Mouse (Mus musculus) c-Kit-positive CD71-negative TER-119-negative erythroid progenitor cells, embryonic 14.5 days (primary cell): ENCODE results near the gene Dclk1.

Experiments
- DNase-seq: peaks from one replicate; pipeline ENCODE4 v3.0.0-alpha.2; 2013; ENCODE audit warnings: low read depth

The Dclk1 gene

DNA sequence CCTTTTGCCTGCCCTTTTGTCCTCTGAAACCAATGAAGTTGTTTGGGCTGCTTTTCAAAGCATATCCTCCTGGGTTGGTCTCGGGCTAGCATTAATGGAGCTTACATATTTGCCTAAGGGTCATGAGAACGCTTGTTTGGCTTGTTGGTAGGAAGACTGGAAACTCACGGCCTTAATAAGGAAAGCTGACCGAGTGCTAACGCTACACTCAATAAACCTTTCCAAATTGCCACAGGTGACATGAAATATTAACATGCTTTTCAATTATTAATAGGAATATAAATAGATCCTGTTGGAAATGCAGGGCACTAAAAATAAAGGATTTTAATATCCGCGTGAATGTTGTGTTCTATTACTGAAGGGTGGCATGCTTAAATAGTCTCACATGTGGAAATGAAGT is 257.1 kb downstream of the Dclk1 start:
- DNase-seq, result no peak

DNA sequence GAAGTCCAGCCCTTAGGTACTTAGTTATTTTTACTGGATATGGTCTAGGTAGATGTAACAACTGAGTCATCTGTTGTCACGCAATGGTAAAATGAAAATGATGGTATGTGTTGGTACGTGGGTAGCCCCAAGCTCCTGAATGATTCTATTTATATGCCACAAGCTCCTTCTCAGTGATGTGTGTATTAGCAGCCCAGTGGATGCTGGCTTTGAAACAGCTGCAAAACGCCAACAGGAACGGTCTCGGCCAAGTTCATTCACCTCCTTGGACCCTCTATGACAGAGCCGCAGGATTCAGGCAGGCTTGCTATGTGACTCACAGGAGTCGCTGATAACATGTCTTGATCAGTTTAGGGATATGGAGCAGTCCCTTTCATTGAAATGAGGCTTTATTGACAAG is 268.0 kb downstream of the Dclk1 start:
- DNase-seq, result no peak

DNA sequence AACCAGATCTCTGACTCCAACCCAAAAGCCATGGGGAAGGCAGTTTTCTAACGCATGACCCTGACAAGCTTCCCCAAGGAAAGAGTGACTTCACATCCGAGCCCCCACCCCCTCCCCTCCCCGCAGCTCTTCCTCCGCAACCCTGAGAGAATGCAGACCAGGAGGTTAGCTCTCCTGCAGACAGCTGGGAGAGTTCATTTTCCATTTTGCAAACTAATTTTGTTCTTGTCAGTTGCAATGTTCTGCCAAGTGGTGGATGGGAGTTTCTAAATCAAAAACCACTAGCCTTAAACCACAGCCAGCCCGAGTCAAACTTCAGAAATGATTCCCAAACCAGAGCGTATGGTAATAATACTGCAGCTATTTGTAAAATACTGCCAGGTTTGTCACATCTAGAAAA is 269.5 kb downstream of the Dclk1 start:
- DNase-seq, result no peak

DNA sequence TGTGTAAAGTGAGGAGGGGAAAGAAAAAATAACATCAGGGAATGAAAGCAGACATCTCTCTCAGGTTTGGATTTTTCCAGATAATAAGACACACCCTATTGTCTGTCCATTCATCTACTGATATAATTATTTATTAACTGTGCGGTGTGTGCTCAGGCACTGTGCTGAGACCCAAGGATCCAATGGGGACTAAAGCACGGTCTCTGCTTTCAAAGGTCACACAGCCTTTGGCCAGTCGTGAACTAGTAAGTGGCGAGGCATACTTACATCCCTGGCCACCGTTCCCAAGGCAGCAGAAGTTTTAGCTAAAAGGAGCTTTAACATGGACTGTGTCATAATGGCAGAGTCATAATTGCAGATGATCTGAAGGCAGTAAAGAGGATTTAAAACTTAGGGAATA is 273.8 kb downstream of the Dclk1 start:
- no peak for DNase-seq

DNA sequence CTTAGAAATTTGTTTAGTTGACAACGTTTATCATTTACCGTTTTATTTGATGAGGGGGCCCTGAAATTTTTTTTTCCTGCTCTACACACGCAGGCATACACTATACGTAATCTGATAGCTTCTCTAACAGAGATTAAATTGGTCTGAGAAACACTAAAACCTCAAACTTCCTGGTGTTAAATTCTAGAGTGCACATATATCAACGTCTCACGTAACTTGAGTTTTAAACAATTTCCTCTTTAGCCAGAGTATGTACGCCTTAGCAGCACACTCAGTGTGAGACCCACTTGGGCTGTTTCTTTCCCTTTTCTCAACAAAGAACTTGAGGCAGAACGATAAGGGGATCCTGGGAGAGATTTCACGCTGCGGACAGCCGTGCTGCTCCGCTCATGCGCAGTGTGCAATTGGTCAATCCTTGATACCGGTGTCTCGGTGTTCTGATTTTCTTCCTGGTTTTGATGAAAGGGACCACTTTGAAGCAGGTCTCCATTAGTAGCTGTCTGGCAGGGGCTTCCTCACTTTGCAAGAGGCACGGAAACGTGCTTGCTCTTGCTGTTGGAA is 275.4 kb downstream of the Dclk1 start:
- DNase-seq, result no peak

DNA sequence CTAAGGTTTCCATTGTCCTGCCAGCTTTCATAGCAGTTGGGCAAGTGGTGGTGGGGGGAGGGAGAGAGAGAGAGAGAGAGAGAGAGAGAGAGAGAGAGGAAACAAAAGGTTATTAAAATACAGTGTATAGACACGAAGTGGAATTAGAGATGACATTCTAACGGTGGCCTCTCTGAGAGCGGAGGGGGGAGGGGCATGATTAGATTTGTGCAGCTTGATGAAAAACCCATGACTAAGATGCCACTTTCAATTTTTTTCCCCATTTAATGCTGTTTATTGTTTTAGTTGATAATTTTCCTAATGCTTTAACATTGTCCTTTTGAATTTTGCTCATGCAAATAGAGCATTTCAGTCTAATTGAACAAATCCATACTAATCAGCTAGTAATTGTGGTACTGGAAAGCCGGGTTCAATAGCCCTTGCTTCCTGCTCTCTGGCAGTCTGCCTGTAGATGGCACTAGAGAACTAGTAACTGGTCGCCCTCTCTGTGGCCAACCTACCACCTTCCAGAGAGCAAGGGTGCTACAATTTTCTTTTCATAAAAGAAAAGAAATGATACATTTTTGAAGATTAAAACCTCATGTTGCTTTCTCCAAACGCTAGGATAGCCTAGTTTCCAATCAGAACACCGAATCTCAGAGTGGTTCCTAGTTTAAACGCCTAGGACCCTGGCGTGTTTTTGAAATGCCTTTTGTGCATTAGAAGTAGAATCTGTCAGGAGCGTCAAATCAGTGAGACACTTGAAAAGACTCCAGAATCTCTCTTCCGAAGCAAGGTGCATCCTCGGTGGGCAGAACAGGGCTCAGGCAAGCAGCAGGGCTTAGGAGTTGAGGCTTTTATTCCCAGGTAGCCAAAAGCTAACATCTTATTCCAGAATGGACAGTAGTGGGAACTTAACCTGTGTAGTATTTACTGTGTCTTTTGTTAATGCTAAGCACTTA is 278.3 kb downstream of the Dclk1 start:
- peak; percentile 50 for DNase-seq

DNA sequence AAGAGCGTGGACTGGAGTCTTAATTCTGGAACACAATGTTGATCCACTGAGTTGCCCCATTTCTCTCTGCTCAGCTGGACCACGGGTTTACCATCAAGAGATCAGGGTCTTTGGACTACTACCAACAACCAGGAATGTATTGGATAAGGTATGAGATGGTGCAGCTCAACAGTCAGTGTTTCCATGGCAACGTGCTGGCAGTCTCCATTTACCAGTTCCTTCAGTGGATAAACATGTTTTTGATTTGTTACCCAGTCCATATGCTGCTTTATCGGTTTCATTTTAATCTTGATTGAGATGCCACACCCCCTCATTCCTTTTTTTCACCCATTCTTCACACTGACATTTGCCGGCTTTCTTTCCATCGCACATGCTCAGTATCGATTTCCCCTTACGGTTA is 279.6 kb downstream of the Dclk1 start:
- no peak for DNase-seq

DNA sequence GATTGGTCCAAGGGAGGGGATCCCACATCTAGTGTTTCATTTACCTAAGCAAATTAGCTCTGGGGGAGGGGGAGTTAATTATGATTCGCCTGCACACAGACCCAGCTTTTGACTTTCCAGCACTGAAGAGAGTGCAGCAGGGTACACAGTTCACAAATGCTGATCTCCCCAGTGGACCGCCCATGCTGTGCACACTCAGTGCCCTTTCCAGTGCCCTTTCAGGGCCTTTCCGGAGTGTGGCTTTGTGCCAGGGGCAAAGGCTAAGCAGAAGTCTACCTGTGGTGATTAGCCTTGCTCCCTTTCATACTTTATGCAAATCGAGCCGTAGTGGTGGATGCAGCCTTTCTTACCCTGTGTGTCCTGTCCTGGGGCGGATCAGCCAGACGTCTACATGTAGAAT is 281.1 kb downstream of the Dclk1 start:
- DNase-seq, result no peak

DNA sequence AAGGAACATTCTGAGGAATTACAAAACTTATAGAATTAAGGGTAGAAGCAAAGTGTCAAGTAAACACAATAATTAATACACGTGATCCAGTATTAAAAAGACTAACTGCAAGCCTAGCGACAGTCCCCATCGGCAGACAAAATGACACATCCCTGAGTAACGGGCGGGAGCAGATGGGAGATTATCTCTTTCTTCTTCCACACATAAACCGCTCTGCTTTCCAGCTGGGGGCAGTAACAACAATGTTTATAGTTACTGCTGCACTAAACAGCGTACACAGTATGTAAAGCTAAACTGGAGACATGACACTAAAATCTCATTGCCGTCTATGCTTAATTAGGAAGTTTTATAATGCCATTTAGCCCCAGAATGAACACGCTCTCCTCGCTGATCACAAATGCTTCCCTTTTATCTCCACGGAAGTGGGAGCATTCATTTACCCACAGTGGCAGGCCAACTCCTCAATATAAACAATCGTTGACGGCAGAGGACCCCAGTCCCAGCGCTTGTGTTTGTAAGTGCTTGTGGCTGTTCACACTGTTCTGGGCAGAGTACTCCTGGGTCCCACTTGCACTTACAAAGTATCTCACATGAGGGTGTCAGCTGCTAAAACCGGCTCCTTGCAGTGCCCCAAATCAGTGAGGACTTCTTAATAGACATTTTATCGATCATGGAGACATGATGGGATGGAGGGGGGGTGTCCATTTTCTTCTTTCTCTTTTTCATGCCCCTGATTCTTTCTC is 281.7 kb downstream of the Dclk1 start:
- no peak for DNase-seq

DNA sequence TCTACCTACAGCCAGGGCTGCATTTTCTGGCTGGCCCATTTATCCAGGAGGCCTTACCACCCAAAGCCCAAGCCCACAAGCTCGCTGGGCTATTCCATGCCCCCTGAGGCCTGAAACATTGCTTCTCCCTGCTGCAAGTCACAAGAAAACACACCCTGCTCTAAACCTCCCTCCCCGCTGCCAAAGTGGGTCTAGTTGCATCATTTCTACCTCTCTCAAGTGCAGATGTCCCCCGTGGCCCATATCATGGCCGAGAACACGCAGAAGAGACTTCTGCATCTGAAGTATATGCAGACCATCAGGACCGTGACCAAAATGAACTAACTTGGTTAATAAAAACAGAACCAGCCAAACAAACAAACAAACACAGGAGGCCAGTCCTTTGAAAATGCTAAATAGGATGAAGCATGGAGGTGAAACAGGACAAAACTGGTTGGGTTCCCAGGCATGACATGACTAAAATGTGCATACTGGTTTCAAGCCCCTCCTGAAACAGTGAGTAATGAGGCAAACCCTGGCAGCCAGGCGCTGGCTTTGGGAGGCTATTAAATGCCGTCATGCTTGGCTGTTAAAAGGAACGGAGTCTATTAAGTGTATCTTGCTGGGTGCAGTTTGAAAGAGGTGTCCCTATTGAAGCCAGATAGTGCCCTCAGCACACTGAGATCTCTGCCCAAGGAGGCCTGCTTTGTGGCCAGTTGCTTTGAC is 282.5 kb downstream of the Dclk1 start:
- no peak for DNase-seq

DNA sequence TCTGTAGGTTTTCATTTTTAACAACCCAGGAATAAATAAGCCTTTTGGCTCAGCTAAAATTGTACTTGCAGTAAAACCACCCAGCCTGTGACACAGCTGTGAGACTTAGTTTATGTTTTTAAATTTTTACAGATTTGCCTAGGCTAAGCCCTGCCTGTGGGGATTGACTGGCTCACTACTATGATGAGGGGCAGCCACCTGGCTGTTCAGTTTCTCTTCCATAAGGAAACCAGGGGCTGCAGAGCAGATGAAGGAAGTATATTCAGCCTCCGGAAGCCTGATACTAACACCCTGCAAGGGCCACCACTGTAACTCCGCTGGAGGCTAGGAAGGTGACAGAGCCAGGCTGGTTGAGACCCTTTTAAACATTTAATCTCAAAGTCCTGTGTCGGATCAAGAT is 284.3 kb downstream of the Dclk1 start:
- no peak for DNase-seq

DNA sequence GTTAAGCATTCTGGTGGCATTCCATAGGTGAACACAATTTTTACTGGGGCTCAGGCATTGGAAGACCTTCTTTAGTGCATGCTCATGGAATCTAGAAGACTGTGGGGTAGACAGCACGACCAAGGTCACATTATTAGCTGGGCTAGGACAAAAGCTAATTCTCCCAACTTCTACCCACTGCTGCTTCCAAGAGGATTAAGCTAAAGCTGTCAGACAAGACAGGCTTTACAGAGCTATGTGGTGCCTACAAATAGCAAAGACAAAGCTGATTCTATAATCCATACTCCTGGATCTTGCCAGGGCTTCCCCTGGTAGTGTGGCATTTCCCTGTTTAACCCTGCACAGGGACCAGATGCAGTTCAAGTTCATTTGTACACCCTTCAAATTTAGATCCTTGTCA is 285.4 kb downstream of the Dclk1 start:
- DNase-seq, result no peak

DNA sequence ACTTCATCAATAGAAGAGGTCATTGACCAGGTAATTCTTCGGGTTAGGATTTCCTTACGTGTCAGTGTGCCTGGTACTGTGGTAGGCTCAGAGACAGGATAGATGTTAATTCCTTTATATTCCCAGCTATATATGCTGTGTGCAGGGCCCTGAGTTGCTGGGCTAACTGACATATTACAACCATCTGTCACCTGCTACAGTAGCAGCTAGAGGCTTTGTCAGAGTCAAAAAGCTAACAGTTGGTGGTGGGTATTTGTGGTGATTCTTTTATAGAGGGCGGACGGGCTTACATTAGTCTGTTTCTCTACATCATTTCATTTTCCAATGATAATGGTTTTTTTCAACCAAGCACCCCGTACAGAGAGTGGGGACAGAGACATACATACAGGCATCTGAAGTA is 285.8 kb downstream of the Dclk1 start:
- no peak for DNase-seq

DNA sequence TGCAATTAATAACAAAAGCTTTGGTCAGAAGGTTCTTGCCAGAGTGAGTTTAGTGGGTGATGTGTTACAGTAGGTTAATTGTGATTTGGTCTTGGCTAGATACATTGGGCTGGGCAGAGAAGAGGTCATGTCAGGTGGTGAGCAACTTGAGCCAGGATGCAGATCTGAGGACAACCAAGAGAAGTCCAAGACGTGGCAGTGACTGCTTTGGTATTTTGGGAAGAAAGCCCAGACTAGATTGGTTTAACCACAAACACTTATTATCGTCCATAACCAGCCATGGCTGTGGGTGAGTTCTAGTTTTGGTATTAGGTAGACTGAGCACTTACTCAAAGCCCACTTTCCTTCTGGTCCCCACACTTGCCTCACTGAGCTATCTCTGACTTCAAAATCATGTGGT is 287.2 kb downstream of the Dclk1 start:
- no peak for DNase-seq

DNA sequence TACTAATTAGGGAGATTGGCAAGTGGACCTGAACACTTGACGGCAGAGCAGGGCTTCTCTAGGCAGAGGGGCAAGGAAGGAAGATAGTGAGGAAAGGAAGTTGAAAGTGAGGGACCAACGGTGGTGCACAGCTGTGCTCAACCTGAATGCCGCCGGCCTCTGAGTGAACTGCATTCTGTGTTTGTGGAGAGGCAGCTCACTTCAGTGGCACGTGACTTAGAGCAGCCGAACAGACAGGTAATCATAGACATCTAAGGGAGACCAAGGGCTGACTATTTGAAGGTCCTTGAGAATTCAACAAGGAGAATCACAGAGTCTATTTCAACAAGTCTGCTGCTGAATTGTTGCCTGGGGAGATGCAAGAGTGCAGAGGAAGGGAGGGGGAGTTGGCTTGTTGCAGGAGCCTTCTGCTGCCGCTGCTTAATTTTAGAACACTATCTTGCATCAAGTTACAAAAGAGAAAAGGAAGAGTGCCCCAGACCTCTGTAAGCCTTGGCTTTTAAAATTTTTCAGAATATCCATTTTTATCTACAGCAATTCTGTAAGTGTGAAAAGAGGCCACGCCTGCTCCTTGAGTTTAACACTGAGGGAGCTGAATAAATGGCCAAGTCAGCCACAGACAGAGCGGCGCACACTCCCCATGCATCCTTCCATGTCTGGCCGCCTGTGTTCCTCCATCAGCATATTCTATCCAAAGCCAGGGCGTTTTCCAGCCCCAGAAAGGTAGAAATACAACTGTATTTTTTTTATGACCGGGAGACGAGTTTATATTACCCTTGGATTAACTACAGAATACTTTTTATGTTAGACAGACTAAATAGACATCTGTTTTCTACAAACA is 289.3 kb downstream of the Dclk1 start:
- no peak for DNase-seq

DNA sequence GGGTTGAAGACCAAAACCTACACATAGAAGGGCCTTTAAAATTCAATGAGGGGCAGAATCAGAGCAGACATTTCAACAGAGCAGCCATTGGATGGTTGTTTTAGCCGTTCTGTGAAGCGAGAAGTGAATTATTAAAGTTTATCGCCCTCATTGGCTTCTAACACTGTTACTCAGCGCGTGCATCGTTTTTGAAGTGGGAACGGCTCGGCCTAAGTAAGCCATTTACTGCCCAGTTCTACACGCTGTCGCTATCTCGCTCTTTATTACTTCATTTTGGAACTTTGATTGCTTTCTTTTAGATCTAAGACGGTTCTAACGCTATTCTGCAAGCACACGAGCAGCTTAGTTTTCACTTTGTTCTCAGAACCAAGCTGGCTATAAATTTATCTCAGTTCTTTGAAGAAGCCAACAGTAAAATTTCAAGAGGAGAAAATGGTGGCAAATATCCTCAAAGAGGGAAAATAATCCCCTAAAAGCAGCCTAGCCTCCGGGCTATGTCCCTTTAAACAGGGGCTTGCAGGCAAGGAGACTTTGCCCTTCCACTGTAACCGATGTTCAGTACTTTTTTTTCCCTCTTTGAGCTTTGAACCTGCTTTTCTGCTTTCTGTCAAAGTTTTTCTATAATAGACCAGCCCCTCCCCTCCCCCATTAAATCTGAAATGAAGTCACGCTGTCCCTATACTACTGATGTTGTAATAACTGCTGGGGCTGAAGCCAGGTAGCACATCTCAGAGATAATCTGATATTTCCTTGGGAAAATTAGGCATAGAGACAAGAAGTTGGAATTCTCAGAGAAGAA is 290.2 kb downstream of the Dclk1 start:
- no peak for DNase-seq

DNA sequence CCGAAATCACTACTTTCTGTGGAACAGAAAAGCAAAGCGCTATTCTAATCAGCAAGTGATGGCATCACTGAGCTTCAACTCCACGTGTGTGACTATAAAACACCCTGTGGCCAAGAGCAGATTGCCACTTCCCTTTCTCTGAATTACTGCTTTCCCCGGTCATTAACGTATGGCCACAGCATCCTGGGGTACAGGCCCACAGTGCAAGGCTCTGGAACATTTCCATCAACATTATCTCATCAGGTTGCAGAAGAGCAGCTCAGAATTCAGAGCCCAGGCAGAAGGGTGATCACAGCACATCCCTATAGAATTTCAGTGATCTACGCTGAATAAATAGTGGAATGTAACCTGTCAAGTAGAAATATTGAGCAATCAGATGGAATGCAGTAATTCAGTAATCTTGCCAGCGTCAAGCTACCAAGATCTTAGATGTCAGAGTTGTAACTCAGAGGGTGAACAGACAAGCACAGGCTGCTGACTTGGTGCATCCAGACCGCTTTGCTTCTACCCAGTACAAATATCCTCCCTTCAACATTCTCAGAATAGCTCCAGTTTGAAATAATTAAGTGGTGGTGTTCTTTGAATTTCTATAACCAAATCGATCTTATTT is 293.5 kb downstream of the Dclk1 start:
- DNase-seq, result no peak

DNA sequence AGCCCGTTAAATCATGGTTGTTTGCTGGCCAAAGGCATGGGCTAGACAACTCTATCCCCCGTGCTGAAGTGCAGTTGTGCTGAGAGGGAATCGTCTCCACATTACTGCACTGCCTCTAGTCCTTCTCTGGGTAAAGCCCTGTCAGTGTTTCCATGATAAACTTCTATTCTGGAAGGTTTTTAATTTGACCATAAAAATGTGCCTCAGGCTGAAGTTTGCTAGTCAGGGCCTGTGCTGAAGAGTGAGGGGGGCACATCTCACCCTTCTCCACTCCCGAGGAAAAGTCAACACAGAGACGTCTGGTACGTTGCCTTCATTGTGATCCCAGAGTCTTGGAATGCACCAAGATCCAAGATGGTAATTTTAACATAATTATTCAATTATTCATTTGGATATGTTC is 294.7 kb downstream of the Dclk1 start:
- no peak for DNase-seq

DNA sequence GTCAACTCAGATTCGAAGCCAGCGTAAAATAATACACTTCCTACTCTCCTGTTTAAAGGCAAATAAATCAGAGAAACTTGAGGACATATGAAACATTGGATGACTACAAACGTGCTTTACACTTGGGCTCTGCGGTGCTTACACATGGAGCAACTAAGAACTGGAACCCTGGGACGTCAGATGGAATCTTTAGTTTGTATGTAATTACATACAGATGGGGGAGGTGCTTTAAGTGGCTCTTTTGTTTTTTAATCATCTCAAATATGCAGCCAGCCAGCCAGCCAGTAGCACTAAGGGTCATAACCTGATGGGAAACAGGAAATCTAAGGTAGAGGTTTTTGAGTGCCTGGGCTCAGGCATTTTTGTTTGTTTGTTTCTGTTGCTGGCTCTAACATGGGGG is 295.6 kb downstream of the Dclk1 start:
- no peak for DNase-seq

DNA sequence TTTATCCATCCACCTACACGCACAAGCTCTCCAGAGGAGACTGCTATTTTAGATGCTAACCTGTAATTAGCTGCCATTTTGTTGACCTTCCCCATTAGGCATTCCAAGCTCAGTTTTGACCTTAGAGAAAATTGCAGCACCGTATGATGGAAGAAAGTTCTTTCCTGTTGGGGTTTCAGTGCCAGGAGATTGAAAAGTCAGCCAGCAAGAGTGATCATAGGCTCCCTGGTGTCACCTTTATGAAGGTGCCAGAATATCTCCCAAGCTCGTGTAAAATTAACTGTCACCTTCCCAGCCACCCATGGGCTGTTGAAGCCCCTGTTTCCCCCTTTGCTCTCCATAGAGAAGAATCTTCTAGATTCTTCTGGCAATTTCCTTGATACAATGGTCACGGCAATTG is 297.2 kb downstream of the Dclk1 start:
- no peak for DNase-seq
